Mouse (Mus musculus) cerebellum, adult 2 months (tissue): ENCODE results near the gene Efna3.

ENCODE experiments used
- CTCF ChIP-seq: fragments of 200-500 bp; IDR thresholded peaks from 2 replicates; pipeline ENCODE4 v1.5.1; 2011; ENCODE audit warnings: low read depth, mild to moderate bottlenecking, control low read depth, low read length, moderate library complexity, borderline replicate concordance; ENCODE audit not compliant: insufficient read depth
- POLR2A ChIP-seq: fragments of 200-500 bp; IDR thresholded peaks from 2 replicates; pipeline ENCODE4 v1.6.1; 2011; ENCODE audit warnings: low read length, control low read depth, borderline replicate concordance; ENCODE audit not compliant: insufficient read depth

GRCm38 (mm10) chr3:89285526-89285925 lies 37.2 kb downstream of the Efna3 start:
- no peak for TF ChIP-seq CTCF
- TF ChIP-seq POLR2A: no peak
